Mouse (Mus musculus) cerebellum, adult 9-10 months (tissue): ENCODE data around the gene Gm10772.
"Not testable (repeated sequence)": the region's sequence is repeated elsewhere in the genome, so short reads cannot be mapped to it uniquely, and the experiment has no call there.

Experiments used
- DNase-seq: peaks from one replicate; pipeline ENCODE4 v3.0.0; 2022

Gene Gm10772

DNA sequence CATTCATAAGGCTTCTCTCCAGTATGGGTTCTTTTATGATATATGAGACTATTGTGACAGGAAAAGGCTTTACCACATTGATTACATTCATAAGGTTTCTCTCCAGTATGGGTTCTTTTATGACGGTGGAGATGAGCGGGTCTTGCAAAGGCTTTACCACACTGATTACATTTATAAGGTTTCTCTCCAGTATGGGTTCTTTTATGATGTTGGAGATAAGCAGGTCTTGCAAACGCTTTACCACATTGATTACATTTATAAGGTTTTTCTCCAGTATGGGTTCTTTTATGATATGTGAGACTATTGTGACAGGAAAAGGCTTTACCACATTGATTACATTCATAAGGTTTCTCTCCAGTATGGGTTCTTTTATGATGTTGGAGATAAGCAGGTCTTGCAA is at the start of gene Gm10772:
Gm10772 (minus strand) TSS at position 101 of the 400 bp plus-strand sequence.
- not testable (repeated sequence) for DNase-seq

GRCm38 (mm10) chr13:66263914-66264313 is 36.5 kb upstream of the Gm10772 start:
- not testable (repeated sequence) for DNase-seq

- DNase-seq = not testable (repeated sequence)
Measured at GRCm38 (mm10) chr13:66263141-66263540, 35.8 kb upstream of the Gm10772 start.

DNA sequence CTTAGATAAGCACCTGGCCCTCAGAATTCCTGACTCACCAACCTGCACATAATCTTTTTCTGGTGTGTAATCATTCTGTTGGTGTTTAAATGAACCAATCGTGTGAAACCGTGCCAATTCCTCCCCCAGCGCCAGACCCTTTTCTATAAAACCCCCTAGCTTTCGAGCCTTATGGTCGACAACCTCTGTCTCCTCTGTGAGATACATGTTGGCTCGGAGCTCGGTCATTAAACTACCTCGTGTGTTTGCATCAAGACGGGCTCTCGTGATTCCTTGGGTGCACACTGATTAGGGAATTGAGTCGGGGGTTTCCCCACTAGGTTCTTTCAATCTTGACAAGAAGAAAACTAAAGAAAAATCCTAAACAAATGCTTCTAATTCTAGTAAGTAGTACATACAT is 13.0 kb downstream of the Gm10772 start:
- DNase-seq = no peak

DNA sequence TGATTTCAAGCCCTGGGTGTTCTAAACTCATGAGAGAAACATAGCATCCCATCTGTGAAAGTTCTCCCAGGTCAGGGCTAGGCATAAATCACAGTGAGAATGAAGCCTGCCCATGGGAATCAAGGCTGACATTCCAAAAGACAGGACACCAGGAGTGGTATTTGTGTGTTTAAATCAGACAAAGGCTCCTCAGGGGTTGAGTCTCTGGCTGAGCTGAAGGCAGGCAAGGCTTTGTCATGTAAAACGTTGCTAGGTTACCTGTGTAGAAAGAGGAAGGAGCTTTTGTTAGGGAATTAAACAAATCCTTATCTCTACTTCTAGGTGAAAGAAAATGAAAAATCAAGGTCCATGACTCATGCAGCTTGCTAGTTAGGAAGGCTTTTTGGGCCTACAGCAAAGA is 13.6 kb downstream of the Gm10772 start:
- DNase-seq = not testable (repeated sequence)

GRCm38 (mm10) chr13:66179172-66179571 is 48.2 kb downstream of the Gm10772 start:
- not testable (repeated sequence) for DNase-seq
